Comparison of ENCODE assay signal across 21 mouse cellular contexts in genomic region chr5:119188476-119188875, GRCm38 (mm10).
A peak's percentile ranks its signal among the peaks of the same experiment; 100 is the strongest.
DNase-seq lines count a peak whose midpoint lies in the region; ATAC-seq and TF ChIP-seq lines count a peak whose summit lies in the region.
"Had no signal": no experiment of that assay in that cellular context is flagged by ENCODE, and none has a peak within 500 bp of the region (broad histone marks: within the 10 kb centered on the region; RNA-seq: fewer than 3 reads in every experiment).

No protein-coding gene starts in this region.

- WGBS in midbrain, postnatal 0 days, result 49% methylated on average over 6 of the region's 6 CpGs
- WGBS in midbrain, embryonic 10.5 days, result 53% methylated on average over 6 of the region's 6 CpGs

- no peaks in the 10 kb centered on the region for H3K27me3 ChIP-seq in midbrain, postnatal 0 days (ENCODE audit: insufficient read depth, low read length)
- H3K27me3 ChIP-seq in midbrain, embryonic 10.5 days (ENCODE audit: low read depth, poor library complexity, severe bottlenecking), result 0 out of 2 replicates have a peak, but pooled peaks cover 11% of the 10 kb centered on the region
- H3K27me3 ChIP-seq: forebrain, embryonic 13.5 days; heart, embryonic 15.5 days; liver, embryonic 13.5 days had no signal

- no peak overlapping the region for H3K4me2 ChIP-seq in midbrain, postnatal 0 days (ENCODE audit: low read depth, low read length, poor library complexity, severe bottlenecking)
- H3K4me2 ChIP-seq: forebrain, embryonic 13.5 days; heart, embryonic 15.5 days; hindbrain, embryonic 14.5 days; limb, embryonic 13.5 days; liver, embryonic 13.5 days had no signal

- no peak for ATAC-seq in midbrain, postnatal 0 days (ENCODE audit: low FRiP score)
- ATAC-seq: forebrain, embryonic 13.5 days; midbrain, embryonic 16.5 days had no signal

- H3K9ac ChIP-seq in midbrain, postnatal 0 days (replicated peaks; ENCODE audit: low read length, poor library complexity, severe bottlenecking), result no peak overlapping the region
- H3K9ac ChIP-seq: forebrain, embryonic 13.5 days; heart, embryonic 15.5 days; hindbrain, embryonic 14.5 days; limb, embryonic 13.5 days; liver, embryonic 13.5 days had no signal

- H3K9me3 ChIP-seq in midbrain, postnatal 0 days (ENCODE audit: low read length), result no peaks in the 10 kb centered on the region
- H3K9me3 ChIP-seq in midbrain, embryonic 10.5 days (replicated peaks), result no peaks in the 10 kb centered on the region
- H3K9me3 ChIP-seq: forebrain, embryonic 13.5 days; heart, embryonic 15.5 days had no signal

- H3K4me1 ChIP-seq in midbrain, postnatal 0 days (ENCODE audit: insufficient read depth, low read length), result no peaks in the 10 kb centered on the region
- 0 out of 2 replicates have a peak, but pooled peaks cover 5% of the 10 kb centered on the region for H3K4me1 ChIP-seq in midbrain, embryonic 10.5 days
- H3K4me1 ChIP-seq: forebrain, embryonic 13.5 days; heart, embryonic 15.5 days; liver, embryonic 13.5 days had no signal

- H3K36me3 ChIP-seq in midbrain, postnatal 0 days (ENCODE audit: insufficient read depth, low read length), result no peaks in the 10 kb centered on the region
- H3K36me3 ChIP-seq in midbrain, embryonic 10.5 days, result no peaks in the 10 kb centered on the region
- H3K36me3 ChIP-seq: heart, embryonic 15.5 days; limb, embryonic 13.5 days; liver, embryonic 13.5 days had no signal

- no peak for TF ChIP-seq CTCF in midbrain, postnatal 0 days (IDR thresholded peaks at IDR 0.05)

- DNase-seq in kidney, postnatal 4 days, result peak; percentile 30 to 52
- no peak for DNase-seq in kidney, adult 8-10 months
- peak; percentile 16 for DNase-seq in midbrain, postnatal 0 days (ENCODE audit: low spot score)
- no peak for DNase-seq in midbrain, embryonic 10.5 days (ENCODE audit: low spot score)
- DNase-seq in embryo, embryonic 10.5 days (ENCODE audit: low spot score), result peak; percentile 44
- no peak for DNase-seq in thymus, adult 18-20 months
- no peak for DNase-seq in layer of hippocampus, postnatal 14 days (ENCODE audit: low spot score in 2 of 2)
- DNase-seq: adrenal gland, postnatal 14 days; cerebellum, adult 8-10 months; gastrocnemius, adult 2 months; heart, postnatal 4 days; kidney, adult 9 months; liver, embryonic 13.5 days; lung, postnatal 10 days; right cerebral cortex, postnatal 4 days; thymus, postnatal 36 days had no signal

- no peak overlapping the region for H3K4me3 ChIP-seq in midbrain, postnatal 0 days (ENCODE audit: low read depth, low read length)
- no peak overlapping the region for H3K4me3 ChIP-seq in midbrain, embryonic 10.5 days
- H3K4me3 ChIP-seq: forebrain, embryonic 13.5 days; gastrocnemius, adult 2 months; heart, embryonic 15.5 days; limb, embryonic 13.5 days; liver, embryonic 13.5 days had no signal

- no peak overlapping the region for H3K27ac ChIP-seq in midbrain, postnatal 0 days (ENCODE audit: low read depth, low read length)
- H3K27ac ChIP-seq in midbrain, embryonic 10.5 days (replicated peaks), result no peak overlapping the region
- H3K27ac ChIP-seq: forebrain, embryonic 13.5 days; gastrocnemius, adult 2 months; heart, embryonic 15.5 days; hindbrain, embryonic 14.5 days; limb, embryonic 13.5 days; liver, embryonic 13.5 days had no signal

Comparison
In these comparisons a context has a peak if more than half of its experiments do, and no peak if none do; other contexts are left out.
1. DNase-seq: peak in kidney, postnatal 4 days (2 of 2), midbrain, postnatal 0 days (single experiment) and embryo, embryonic 10.5 days (single experiment); none in kidney, adult 8-10 months (0 of 2), midbrain, embryonic 10.5 days (single experiment), thymus, adult 18-20 months (0 of 2) and layer of hippocampus, postnatal 14 days (0 of 2).